Mouse (Mus musculus) stomach, postnatal 0 days (tissue): ENCODE measurements around the gene Spsb1.

ENCODE experiments used
- CTCF ChIP-seq: IDR thresholded peaks from 2 replicates; pipeline ENCODE4 v1.5.1; 2016; ENCODE audit warnings: antibody characterized with exemption, low read depth, mild to moderate bottlenecking, moderate library complexity
- EP300 ChIP-seq: optimal IDR thresholded peaks from 2 replicates; pipeline ENCODE3; 2016; ENCODE audit warnings: antibody characterized with exemption

DNA sequence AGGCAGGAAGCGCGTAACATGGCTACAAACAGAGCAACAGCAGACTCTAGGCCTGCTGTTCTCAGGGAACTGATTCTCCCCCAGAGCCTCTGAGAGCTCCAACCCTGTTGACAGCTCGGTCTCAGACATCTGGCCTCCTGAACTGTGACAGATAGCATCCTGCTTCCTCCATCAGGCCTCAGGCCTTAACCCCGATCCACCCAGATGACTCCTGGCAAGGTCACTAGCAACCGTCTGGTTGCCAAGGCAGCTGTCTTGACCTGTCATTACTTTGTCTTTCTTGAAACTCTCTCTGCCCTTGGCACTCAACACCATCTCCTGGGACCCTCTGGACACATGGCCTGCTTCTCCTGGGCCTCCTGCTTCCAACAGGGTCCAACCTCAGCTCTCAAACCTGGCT, 51.8 kb downstream of the Spsb1 start:
- no peak for TF ChIP-seq EP300
- no peak for TF ChIP-seq CTCF
